Mouse (Mus musculus) stomach, postnatal 0 days (tissue): Measurements from ENCODE around the gene Myl12a. TPM values are rescaled to one million over a fixed set of nuclear protein-coding genes. Genes with fewer than 3 reads are reported as not detected.
"Not testable (repeated sequence)": the region's sequence is repeated elsewhere in the genome, so short reads cannot be mapped to it uniquely, and the experiment has no call there.

Experiments
- ATAC-seq: fragments of 200-750 bp; cut with Nextera tagmentation; 2 replicates; pipeline ENCODE4 v1.8.0; 2017; ENCODE audit not compliant: low FRiP score, low TSS enrichment
- DNase-seq: peaks from one replicate; pipeline ENCODE4 v3.0.0-alpha.2; 2016; ENCODE audit warnings: low spot score
- H3K27ac ChIP-seq: fragments of 300-500 bp; sonication (generic); replicated peaks from 2 replicates; pipeline ENCODE4 v1.5.1; 2014; ENCODE audit warnings: mild to moderate bottlenecking, control low read depth
- H3K27me3 ChIP-seq: fragments of 300-500 bp; sonication (generic); 2 replicates; pipeline ENCODE4 v1.6.1; 2014; ENCODE audit warnings: low read length; ENCODE audit not compliant: control insufficient read depth, insufficient read depth
- H3K36me3 ChIP-seq: fragments of 300-500 bp; sonication (generic); 2 replicates; pipeline ENCODE4 v1.6.1; 2014; ENCODE audit warnings: low read length, mixed read lengths; ENCODE audit not compliant: control insufficient read depth, insufficient read depth
- H3K4me1 ChIP-seq: fragments of 300-500 bp; sonication (generic); replicated peaks from 2 replicates; pipeline ENCODE4 v1.6.1; 2014; ENCODE audit warnings: antibody characterized with exemption; ENCODE audit not compliant: control insufficient read depth, insufficient read depth
- H3K4me2 ChIP-seq: fragments of 300-500 bp; sonication (generic); replicated peaks from 2 replicates; pipeline ENCODE4 v1.6.1; 2014; ENCODE audit warnings: low read depth, mild to moderate bottlenecking, control low read depth, moderate library complexity
- H3K4me3 ChIP-seq: fragments of 300-500 bp; sonication (generic); 2 replicates; pipeline ENCODE4 v1.5.1; 2014; ENCODE audit warnings: low read depth, low read length, control low read depth
- H3K9ac ChIP-seq: fragments of 300-500 bp; sonication (generic); 2 replicates; pipeline ENCODE4 v1.6.1; 2014; ENCODE audit warnings: mild to moderate bottlenecking, low read length, control low read depth, mixed read lengths
- H3K9me3 ChIP-seq: fragments of 300-500 bp; sonication (generic); 2 replicates; pipeline ENCODE4 v1.6.1; 2016; ENCODE audit warnings: low read length; ENCODE audit not compliant: control insufficient read depth
- CTCF ChIP-seq: IDR thresholded peaks from 2 replicates; pipeline ENCODE4 v1.5.1; 2016; ENCODE audit warnings: antibody characterized with exemption, low read depth, mild to moderate bottlenecking, moderate library complexity
- EP300 ChIP-seq: optimal IDR thresholded peaks from 2 replicates; pipeline ENCODE3; 2016; ENCODE audit warnings: antibody characterized with exemption
- WGBS: fragments of 180-500 bp; shearing (Covaris S2); extraction: QIAGEN DNeasy Blood & Tissue Kit; methylation state at CpG from one replicate; pipeline ENCODE4 v1.1.7; 2014; 5-methylcytosine and 5-hydroxymethylcytosine counted together
- polyA plus RNA-seq: library from polyadenylated mRNA; unstranded; fragments of >200 nt; fragmentation: Nextera tagmentation; extraction: Ambion mirVana; gene quantifications from 2 replicates; pipeline ENCODE4 v1.2.1, GENCODE M21; 2015

The Myl12a gene
- polyA plus RNA-seq, 1 experiment from 2014 or later: 534 TPM

DNA sequence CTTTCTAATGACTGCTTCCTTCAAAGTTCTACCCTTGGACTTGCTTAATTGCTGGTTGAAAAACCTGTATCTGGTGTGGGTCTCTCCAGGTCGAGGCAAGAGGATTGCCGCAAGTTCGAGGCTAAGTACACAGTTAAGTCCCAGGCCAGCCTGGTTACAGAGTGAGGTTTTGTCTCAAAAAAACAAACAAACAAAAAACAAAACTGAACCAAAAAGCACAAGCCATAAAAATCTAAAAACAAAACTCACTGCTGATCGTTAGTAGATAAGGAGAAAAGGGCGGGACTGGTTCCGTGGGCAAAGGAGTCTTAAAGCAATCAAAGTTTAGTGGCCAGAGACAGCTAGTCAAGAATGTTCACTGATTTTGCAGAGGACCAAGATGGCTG is 16.3 kb downstream of the Myl12a start:
- no peaks in the 10 kb centered on the region for H3K9me3 ChIP-seq
- no peak for DNase-seq
- H3K4me3 ChIP-seq: no peak overlapping the region
- H3K4me1 ChIP-seq: 0 out of 2 replicates have a peak, but pooled peaks cover 2% of the 10 kb centered on the region
- WGBS: 74% methylated on average over 6 of the region's 6 CpGs
- TF ChIP-seq EP300 (peak; percentile 39), CTCF (no peak)
- H3K27ac ChIP-seq: peak overlapping the region; percentile 14; the same call in 1 of the 2 replicates
- peaks cover 7% of the 10 kb centered on the region; the same call in 1 of the 2 replicates for H3K36me3 ChIP-seq
- ATAC-seq: no peak
- H3K27me3 ChIP-seq: no peaks in the 10 kb centered on the region
- no peak overlapping the region for H3K4me2 ChIP-seq
- no peak overlapping the region for H3K9ac ChIP-seq

DNA sequence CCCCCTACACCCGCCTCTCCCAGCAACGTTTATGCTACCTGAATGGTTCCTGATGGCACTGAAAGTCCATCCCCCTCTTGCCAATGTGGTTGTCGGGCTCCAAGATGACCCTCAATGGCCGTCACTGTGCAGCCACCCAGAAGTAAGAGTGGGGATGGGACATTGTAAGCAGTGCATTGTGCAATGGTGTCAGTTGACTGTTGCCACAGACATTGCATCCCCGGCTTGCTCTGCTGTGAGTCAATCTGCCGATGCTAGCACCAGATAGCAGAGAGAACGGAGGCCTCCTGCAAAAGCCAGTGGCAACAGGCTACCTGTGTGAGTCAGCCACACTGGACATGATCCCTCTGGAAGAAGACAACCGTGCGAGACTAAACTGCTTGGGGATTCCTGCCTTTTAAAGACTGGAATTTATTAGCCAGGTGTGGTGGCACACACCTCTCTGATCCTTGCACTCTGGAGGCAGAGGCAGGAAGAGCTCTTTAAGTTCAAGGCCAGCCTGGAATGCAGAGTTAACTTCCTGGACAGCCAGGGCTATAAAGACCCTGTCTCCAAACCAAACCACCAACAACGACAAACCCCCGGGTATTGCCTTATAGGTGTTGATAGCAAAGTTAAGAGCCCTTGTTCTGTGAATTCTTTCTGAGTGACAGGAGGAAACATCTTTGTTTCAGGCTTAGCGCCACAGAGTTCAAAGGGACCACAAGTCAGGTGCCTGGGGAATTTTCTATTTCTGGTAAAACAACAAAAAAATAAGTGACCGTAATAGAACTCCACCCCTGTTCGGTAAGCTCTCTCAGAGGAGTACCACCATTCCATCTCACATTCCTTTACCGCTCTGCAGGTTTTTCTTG is 16.9 kb downstream of the Myl12a start:
- Histone ChIP-seq H3K4me2 (no peak overlapping the region), H3K4me1 (no peaks in the 10 kb centered on the region), H3K9ac (no peak overlapping the region), H3K27ac (no peak overlapping the region), H3K9me3 (no peaks in the 10 kb centered on the region), H3K27me3 (no peaks in the 10 kb centered on the region), H3K4me3 (no peak overlapping the region), H3K36me3 (peaks cover 7% of the 10 kb centered on the region; the same call in 1 of the 2 replicates)
- DNase-seq (no peak), ATAC-seq (no peak)
- 78% methylated on average over 15 of the region's 15 CpGs for WGBS
- TF ChIP-seq EP300: no peak
- TF ChIP-seq CTCF: no peak

DNA sequence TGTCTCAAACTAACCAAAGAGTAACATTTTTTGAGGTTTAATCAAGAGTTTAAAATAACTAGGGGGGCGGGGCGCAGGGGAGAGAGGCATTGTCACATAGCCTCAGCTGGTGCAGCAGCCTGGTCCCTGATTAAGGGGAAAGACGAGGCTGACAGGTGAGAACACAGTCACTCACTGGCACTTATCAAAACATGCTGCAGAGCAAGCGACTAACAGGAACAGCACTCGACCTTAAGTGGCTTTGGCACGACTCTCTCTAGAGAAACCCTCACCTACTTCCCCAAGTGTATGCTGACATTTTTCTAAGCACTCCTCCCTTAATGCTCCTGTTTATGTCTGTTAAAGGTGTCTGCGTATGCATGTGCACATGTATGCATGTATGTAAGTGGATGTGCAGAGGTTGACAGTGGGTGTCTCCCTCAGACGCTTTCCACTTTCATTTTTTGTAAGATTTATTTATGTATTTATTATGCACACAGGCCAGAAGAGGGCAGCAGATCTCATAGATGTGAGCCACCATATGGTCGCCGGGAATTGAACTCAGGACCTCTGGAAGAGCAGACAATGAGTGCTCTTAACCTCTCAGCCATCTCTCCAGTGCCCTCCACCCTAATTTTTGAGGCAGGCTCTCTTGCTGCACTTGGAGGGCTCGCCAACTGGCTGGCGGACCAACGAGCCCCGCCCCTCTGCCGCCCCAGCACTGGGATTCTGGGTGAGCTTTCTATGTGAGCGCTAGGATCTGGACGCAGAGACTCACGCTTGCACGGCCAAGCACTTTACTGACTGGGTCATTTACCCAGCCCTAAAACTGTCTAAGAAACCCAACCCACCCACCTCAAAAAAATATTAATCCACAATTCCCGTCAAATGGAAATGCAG is 23.1 kb downstream of the Myl12a start:
- H3K4me1 ChIP-seq: no peaks in the 10 kb centered on the region
- WGBS: 77% methylated on average over 20 of the region's 20 CpGs
- H3K36me3 ChIP-seq: peaks cover 10% of the 10 kb centered on the region; the same call in 1 of the 2 replicates
- DNase-seq (no peak), ATAC-seq (peak; percentile 30; the same call in 1 of the 2 replicates)
- H3K9ac ChIP-seq: no peak overlapping the region
- H3K27ac ChIP-seq: no peak overlapping the region
- no peak for TF ChIP-seq EP300
- TF ChIP-seq CTCF: peak; percentile 59
- H3K9me3 ChIP-seq: no peaks in the 10 kb centered on the region
- H3K4me2 ChIP-seq: no peak overlapping the region
- no peaks in the 10 kb centered on the region for H3K27me3 ChIP-seq
- H3K4me3 ChIP-seq: no peak overlapping the region

DNA sequence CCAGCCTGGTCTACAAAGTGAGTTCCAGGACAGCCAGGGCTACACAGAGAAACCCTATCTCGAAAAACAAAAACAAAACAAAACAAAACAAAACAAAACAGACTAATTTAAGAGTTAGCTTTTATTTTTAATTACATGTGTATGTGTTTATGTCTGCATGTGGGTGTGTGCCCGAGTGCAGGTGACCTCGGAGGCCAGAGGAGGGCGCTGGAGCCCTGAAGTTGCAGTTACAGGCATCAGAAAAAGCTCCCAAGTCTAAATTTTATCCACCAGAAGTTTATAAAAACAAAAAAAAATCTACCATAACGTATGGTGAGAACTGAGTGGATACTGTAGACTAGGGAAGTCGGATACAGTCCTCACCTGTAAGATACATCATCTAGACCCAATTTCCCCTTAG is 24.9 kb downstream of the Myl12a start:
- no peaks in the 10 kb centered on the region for H3K4me1 ChIP-seq
- TF ChIP-seq EP300 (no peak), CTCF (peak; percentile 55)
- H3K36me3 ChIP-seq: peaks cover 10% of the 10 kb centered on the region
- H3K9ac ChIP-seq: no peak overlapping the region
- H3K4me3 ChIP-seq: no peak overlapping the region
- H3K9me3 ChIP-seq: no peaks in the 10 kb centered on the region
- 92% methylated on average over 6 of the region's 6 CpGs for WGBS
- H3K4me2 ChIP-seq: no peak overlapping the region
- H3K27ac ChIP-seq: no peak overlapping the region
- H3K27me3 ChIP-seq: no peaks in the 10 kb centered on the region
- no peak for ATAC-seq
- DNase-seq: no peak

GRCm38 (mm10) chr17:70974065-70974464 is 28.6 kb downstream of the Myl12a start:
- not testable (repeated sequence) for H3K27me3 ChIP-seq, ATAC-seq, H3K36me3 ChIP-seq, H3K4me2 ChIP-seq, H3K9ac ChIP-seq, H3K4me1 ChIP-seq, H3K4me3 ChIP-seq, DNase-seq, H3K9me3 ChIP-seq, H3K27ac ChIP-seq
- 91% methylated on average over 14 of the region's 14 CpGs for WGBS
